Mouse (Mus musculus): ENCODE data around the gene Morn1.

Morn1 gene

GRCm38 (mm10) chr4:155158543-155158917 lies 72.2 kb downstream of the Morn1 start:
- no peak for DNase-seq (ENCODE audit: extremely low spot score)

- no peak for DNase-seq (ENCODE audit: extremely low spot score)
Observed at GRCm38 (mm10) chr4:155162433-155163319, 76.3 kb downstream of the Morn1 start.

- no peak for DNase-seq (ENCODE audit: extremely low spot score)
Observed at GRCm38 (mm10) chr4:155163320-155163651, 76.9 kb downstream of the Morn1 start.

DNA sequence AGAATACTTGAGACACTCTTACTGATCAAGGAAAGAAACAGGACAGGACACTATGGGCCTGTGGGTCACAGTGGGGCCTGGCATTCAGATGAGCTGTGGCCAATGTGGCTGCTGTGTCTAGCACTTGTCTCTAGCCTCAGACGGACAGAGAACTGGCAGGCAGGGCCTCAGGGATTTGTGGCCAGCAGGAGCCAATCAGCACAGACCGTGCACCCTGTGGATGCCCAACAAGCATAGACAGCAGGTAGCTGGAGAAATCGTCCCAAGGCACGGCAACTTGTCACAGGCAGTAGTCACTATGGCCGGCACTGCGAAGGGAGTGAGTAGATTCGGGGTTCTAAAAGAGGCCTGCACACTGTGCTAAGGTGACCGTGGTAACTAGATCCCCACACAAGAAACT lies 77.3 kb downstream of the Morn1 start:
- DNase-seq (ENCODE audit: extremely low spot score) = no peak

- DNase-seq (ENCODE audit: extremely low spot score) = no peak
Observed at GRCm38 (mm10) chr4:155164550-155164949, 78.2 kb downstream of the Morn1 start.

GRCm38 (mm10) chr4:155165861-155166260 lies 79.5 kb downstream of the Morn1 start:
- no peak for DNase-seq (ENCODE audit: extremely low spot score)

- no peak for DNase-seq (ENCODE audit: extremely low spot score)
Observed at GRCm38 (mm10) chr4:155168835-155169252, 82.5 kb downstream of the Morn1 start.

- DNase-seq (ENCODE audit: extremely low spot score) = no peak
Observed at GRCm38 (mm10) chr4:155170614-155171212, 84.3 kb downstream of the Morn1 start.

DNA sequence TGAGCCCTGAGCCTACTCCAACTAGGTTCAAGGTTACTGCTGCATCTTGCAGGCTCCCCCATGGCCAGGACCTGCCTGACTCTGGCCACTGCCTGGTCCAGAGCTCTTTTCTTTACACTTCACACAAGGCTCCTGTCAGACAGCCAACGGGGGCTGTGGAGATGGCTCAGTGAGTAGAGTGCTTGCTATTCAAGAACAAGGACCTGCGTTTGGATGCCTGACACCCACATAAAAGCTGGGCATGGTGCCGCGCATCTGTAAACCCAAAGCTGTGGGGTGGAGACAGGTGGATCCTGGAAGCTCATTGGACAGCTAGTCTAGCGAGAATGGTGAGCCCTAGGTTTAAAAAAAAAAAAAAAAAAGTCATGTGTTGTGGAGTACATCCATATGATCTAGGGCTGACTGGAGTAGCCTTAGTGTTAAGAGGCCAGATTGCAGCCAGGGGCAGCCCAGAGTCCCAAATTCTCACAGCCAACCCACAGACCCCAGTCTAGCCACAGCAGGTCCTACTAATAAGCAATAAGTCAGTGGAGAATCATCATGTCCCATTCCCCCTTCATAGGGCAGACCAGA lies 85.7 kb downstream of the Morn1 start:
- no peak for DNase-seq (ENCODE audit: extremely low spot score)

DNA sequence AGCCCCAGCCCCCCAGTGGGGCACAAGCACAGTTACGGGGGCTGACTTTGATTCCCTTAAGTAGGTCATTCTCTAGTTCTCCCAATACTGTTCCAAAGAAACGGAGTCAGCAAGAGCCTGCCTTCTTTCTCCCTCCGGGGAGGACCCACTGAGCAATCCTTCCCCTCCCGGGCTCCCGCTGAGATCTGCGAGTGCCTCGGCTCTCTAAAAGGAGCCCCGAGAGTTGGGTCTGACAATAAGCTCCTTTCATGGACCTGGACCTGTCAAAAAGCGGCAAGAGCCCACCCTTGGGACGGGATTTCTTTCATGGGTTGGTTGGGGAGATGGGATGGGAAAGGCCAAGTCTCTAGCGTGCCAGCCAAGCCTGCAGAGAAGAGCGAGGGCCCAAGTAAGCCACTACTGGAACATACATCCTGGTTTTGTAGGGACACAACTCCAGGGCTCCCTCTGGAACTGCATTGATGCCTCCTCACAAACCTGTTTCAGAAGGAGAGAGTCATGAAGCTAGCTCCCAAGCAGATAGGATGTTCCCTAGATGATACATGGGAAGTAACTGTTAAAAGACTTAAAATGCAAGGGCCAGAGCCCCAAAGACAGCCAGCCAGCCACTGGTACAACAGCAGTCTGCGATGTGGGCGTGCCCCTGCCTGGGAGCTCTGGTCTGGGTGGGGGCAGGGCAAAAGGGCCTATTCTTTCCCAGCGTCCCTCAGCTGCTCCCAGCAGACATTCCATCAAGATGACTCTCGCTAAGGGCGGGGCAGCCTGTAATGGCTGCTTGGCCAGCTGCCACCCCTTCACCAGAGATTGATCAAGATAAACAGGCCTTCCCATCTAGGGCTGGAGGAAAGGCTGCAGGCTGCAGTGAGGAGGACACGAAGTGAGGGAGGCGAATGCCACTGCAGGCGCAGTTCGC lies 86.8 kb downstream of the Morn1 start:
- peak; percentile 88 for DNase-seq (ENCODE audit: extremely low spot score)

GRCm38 (mm10) chr4:155173822-155174785 lies 87.7 kb downstream of the Morn1 start:
- no peak for DNase-seq (ENCODE audit: extremely low spot score)

DNA sequence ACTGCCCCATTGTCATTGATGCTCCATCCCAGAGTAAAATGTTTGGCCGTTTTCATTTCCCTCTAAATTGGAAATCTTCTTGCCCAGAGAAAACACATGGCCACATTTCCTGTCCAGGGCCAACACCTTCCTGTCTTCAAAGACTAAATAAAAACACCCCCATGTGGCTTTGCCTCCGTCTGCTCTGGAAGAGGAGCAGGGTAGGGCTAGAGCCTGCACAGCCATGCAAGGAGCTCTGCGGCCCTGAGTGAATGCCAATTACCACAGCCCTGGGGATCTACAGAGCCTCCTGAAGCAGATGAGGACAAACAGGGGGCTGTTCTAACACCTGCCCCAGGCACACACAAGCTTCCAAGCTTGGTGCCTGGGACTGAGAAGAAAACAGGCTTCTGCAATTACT lies 89.8 kb downstream of the Morn1 start:
- DNase-seq (ENCODE audit: extremely low spot score) = no peak

DNA sequence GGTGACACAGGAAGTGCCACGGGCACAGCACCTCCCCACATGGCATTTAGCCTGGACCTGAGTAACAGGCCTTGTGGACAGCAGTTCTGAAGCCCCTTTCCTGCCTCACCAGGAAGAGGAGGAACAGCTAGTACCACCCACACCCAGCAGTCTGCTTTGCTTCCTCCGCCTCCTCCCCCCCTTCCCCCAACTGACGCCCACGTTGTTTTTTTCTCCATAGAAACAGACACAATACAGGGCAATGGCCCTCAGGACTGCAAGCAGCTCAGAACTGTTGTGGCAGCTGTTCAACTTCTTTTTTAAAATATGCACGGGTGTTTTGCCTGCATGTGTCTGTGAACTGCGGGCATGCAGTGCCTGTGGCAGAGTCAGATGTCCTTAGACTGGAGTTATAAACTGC lies 91.9 kb downstream of the Morn1 start:
- DNase-seq (ENCODE audit: extremely low spot score) = peak; percentile 73

DNA sequence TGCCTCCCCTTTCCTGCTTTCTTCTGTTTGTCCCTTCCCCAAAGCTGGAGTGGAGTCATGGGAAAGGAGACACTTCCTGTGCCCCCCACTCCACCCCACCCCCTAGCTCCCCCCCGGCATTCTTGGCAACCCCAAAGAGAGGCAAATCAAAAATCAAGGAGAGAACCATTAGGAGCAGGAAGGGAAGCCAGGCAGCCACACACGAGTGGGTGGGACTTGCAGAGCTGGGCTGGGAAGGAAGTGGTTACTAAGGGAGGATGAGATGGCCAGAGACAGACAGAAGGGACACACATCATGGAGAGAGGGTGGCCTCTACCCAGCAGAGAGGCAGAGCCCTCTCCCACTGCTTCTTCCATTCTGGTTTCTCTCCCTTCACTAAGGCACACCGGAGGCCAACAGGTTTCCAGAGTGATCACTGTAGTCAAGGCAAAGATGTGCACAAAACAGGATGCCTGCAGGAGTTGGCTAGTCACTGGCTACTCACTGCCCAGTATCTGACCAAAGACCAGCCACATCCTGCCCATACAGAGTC lies 92.7 kb downstream of the Morn1 start:
- no peak for DNase-seq (ENCODE audit: extremely low spot score)

GRCm38 (mm10) chr4:155183201-155183600 lies 96.8 kb downstream of the Morn1 start:
- no peak for DNase-seq (ENCODE audit: extremely low spot score)

GRCm38 (mm10) chr4:155184248-155185070 lies 98.1 kb downstream of the Morn1 start:
- DNase-seq (ENCODE audit: extremely low spot score) = no peak

DNA sequence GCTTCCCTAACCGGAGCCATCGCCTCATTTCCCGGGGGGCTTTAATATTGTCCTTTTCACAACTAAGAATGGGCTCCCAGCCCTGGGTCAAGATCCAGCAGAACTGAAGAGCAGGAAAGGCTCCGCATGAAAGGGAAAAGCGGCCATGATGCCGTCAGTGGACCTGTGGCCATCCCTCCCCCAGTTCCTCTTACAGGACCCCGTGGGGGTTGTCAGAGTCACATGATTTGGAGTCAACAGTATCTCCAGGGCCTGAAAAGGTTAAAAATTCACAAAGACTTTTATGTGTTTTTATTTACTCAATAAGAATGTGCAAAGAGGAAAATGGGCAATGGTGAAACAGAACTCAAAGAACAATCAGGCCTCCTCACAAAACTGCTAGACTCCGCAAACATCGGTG lies 99.5 kb downstream of the Morn1 start:
- DNase-seq (ENCODE audit: extremely low spot score) = no peak

DNA sequence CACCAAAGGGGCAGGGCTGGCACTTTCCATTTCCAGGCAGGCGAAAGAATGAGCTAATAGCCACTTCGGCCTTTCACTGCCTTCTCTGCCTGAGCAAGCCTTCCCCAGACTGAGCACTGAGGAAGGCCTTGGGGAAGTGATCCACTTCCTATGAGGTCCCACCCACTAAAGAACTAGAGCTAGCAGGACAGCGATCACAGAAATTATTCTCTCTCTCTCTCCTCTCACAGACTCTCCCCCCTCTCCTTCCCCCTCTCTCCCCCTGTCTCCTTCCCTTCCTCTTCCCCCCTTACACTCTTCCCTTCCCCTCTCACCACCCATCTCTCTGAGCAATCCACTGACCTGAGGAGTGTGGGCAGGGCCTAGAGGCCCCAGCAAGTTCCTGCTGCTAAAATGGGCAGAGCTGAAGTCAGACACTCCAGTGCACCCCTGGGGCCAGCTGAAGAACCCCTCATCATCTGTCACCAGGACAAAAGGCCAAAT lies 100.9 kb downstream of the Morn1 start:
- DNase-seq (ENCODE audit: extremely low spot score) = no peak

GRCm38 (mm10) chr4:155188341-155188740 lies 102.0 kb downstream of the Morn1 start:
- peak; percentile 82 for DNase-seq (ENCODE audit: extremely low spot score)

DNA sequence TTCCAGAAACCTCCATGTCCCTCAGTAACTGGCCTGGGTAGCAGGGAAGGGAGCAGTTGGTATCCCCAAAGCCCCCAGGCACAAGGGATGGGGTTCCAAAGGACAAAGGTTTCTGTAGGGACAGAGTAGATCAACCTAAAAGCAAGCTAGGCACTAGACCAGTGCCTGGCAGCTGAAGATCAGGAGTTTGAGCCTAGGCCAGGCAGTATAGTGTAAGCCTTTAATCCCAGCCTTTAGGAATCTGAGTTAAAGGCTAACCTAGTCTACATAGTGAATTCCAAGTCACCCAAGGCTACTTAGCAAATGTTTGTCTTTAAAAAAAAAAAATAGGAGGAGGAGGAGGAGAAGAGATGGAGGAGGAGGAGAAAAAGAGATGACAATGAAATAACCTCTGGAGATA lies 102.4 kb downstream of the Morn1 start:
- DNase-seq (ENCODE audit: extremely low spot score) = no peak

Measured in embryo, embryonic 9.5 days (tissue).